8 mouse cellular contexts compared by ENCODE assay signal in genomic region chr10:3972237-3972636, GRCm38 (mm10). TPM values are rescaled to one million over a fixed set of nuclear protein-coding genes. Genes with fewer than 3 reads are reported as not detected.
DNase-seq lines count a peak whose midpoint lies in the region; ATAC-seq lines count a peak whose summit lies in the region.

No protein-coding gene starts in this region.

- H3K4me1 ChIP-seq in forebrain, embryonic 10.5 days: peaks cover 37% of the 10 kb centered on the region
- peaks cover 6% of the 10 kb centered on the region for H3K4me1 ChIP-seq in forebrain, embryonic 16.5 days (replicated peaks; ENCODE audit: control insufficient read depth, insufficient read depth, low read length)
- H3K4me1 ChIP-seq in lung, embryonic 15.5 days: peaks cover 25% of the 10 kb centered on the region
- H3K4me1 ChIP-seq in hindbrain, embryonic 16.5 days (ENCODE audit: control insufficient read depth, insufficient read depth, low read depth, low read length): peaks cover 3% of the 10 kb centered on the region; the same call in 1 of the 2 replicates
- H3K4me1 ChIP-seq in midbrain, embryonic 14.5 days (ENCODE audit: control insufficient read depth, insufficient read depth, low read length): peaks cover 2% of the 10 kb centered on the region; the same call in 1 of the 2 replicates

- no peaks in the 10 kb centered on the region for H3K9me3 ChIP-seq in forebrain, embryonic 10.5 days
- no peaks in the 10 kb centered on the region for H3K9me3 ChIP-seq in forebrain, embryonic 16.5 days (ENCODE audit: control insufficient read depth, low read length)
- no peaks in the 10 kb centered on the region for H3K9me3 ChIP-seq in lung, embryonic 15.5 days
- H3K9me3 ChIP-seq in hindbrain, embryonic 16.5 days (ENCODE audit: control insufficient read depth, low read length): no peaks in the 10 kb centered on the region
- no peaks in the 10 kb centered on the region for H3K9me3 ChIP-seq in midbrain, embryonic 14.5 days (ENCODE audit: control insufficient read depth, low read length)

- no peak for ATAC-seq in forebrain, embryonic 16.5 days
- no peak for ATAC-seq in lung, embryonic 15.5 days (ENCODE audit: borderline replicate concordance, extremely low read depth, low FRiP score, low TSS enrichment)
- ATAC-seq in hindbrain, embryonic 16.5 days: no peak
- no peak for ATAC-seq in midbrain, embryonic 14.5 days (ENCODE audit: low FRiP score, low TSS enrichment)

- H3K27me3 ChIP-seq in forebrain, embryonic 10.5 days (ENCODE audit: poor library complexity, severe bottlenecking): no peaks in the 10 kb centered on the region
- H3K27me3 ChIP-seq in forebrain, embryonic 16.5 days (replicated peaks; ENCODE audit: control insufficient read depth, insufficient read depth, low read length): no peaks in the 10 kb centered on the region
- no peaks in the 10 kb centered on the region for H3K27me3 ChIP-seq in lung, embryonic 15.5 days
- no peaks in the 10 kb centered on the region for H3K27me3 ChIP-seq in hindbrain, embryonic 16.5 days (replicated peaks; ENCODE audit: control insufficient read depth, insufficient read depth, low read length)
- no peaks in the 10 kb centered on the region for H3K27me3 ChIP-seq in midbrain, embryonic 14.5 days (ENCODE audit: control insufficient read depth, insufficient read depth, low read length)

- DNase-seq in forebrain, embryonic 10.5 days (ENCODE audit: extremely low spot score, low spot score): no peak
- no peak for DNase-seq in lung, postnatal 25 days (ENCODE audit: low spot score)
- DNase-seq in midbrain, embryonic 14.5 days: no peak
- no peak for DNase-seq in frontal cortex, postnatal 25 days (ENCODE audit: low spot score in 2 of 2)
- DNase-seq in urinary bladder, postnatal 14 days (ENCODE audit: low spot score): no peak

- no peak overlapping the region for H3K9ac ChIP-seq in forebrain, embryonic 16.5 days (replicated peaks; ENCODE audit: low read depth, low read length)
- no peak overlapping the region for H3K9ac ChIP-seq in lung, embryonic 15.5 days
- no peak overlapping the region for H3K9ac ChIP-seq in hindbrain, embryonic 16.5 days (ENCODE audit: low read depth, low read length)
- H3K9ac ChIP-seq in midbrain, embryonic 14.5 days (replicated peaks; ENCODE audit: low read length): no peak overlapping the region

- H3K4me2 ChIP-seq in forebrain, embryonic 16.5 days (ENCODE audit: low read length): no peak overlapping the region
- H3K4me2 ChIP-seq in lung, embryonic 15.5 days: peak overlapping the region; percentile 93; the same call in 1 of the 2 replicates
- peak overlapping the region; percentile 94 for H3K4me2 ChIP-seq in hindbrain, embryonic 16.5 days (ENCODE audit: low read length)
- peak overlapping the region; percentile 92 for H3K4me2 ChIP-seq in midbrain, embryonic 14.5 days (ENCODE audit: low read length)

- 95% methylated on average over 9 of the region's 9 CpGs for WGBS in forebrain, embryonic 10.5 days
- WGBS in forebrain, embryonic 16.5 days: 91% methylated on average over 9 of the region's 9 CpGs
- WGBS in lung, embryonic 15.5 days: 83% methylated on average over 9 of the region's 9 CpGs
- 89% methylated on average over 9 of the region's 9 CpGs for WGBS in hindbrain, embryonic 16.5 days
- 94% methylated on average over 9 of the region's 9 CpGs for WGBS in midbrain, embryonic 14.5 days

- peak overlapping the region; percentile 79 for H3K4me3 ChIP-seq in forebrain, embryonic 10.5 days
- no peak overlapping the region for H3K4me3 ChIP-seq in forebrain, embryonic 16.5 days (replicated peaks; ENCODE audit: low read length)
- peak overlapping the region; percentile 69; the same call in 1 of the 2 replicates for H3K4me3 ChIP-seq in lung, embryonic 15.5 days
- H3K4me3 ChIP-seq in hindbrain, embryonic 16.5 days (ENCODE audit: low read length): no peak overlapping the region
- H3K4me3 ChIP-seq in midbrain, embryonic 14.5 days (replicated peaks; ENCODE audit: low read depth, low read length): no peak overlapping the region

- H3K27ac ChIP-seq in forebrain, embryonic 10.5 days: no peak overlapping the region; the same call in 1 of the 2 replicates
- H3K27ac ChIP-seq in forebrain, embryonic 16.5 days (ENCODE audit: low read length): no peak overlapping the region
- no peak overlapping the region for H3K27ac ChIP-seq in lung, embryonic 15.5 days
- H3K27ac ChIP-seq in hindbrain, embryonic 16.5 days (ENCODE audit: low read depth, low read length): no peak overlapping the region; the same call in 1 of the 2 replicates
- H3K27ac ChIP-seq in midbrain, embryonic 14.5 days (replicated peaks; ENCODE audit: low read depth, low read length): no peak overlapping the region

- H3K36me3 ChIP-seq in forebrain, embryonic 10.5 days (replicated peaks): peaks cover 1% of the 10 kb centered on the region
- no peaks in the 10 kb centered on the region for H3K36me3 ChIP-seq in forebrain, embryonic 16.5 days (ENCODE audit: control insufficient read depth, insufficient read depth)
- H3K36me3 ChIP-seq in lung, embryonic 15.5 days: no peaks in the 10 kb centered on the region
- no peaks in the 10 kb centered on the region for H3K36me3 ChIP-seq in hindbrain, embryonic 16.5 days (ENCODE audit: control insufficient read depth, insufficient read depth, low read length)
- H3K36me3 ChIP-seq in midbrain, embryonic 14.5 days (ENCODE audit: control insufficient read depth, insufficient read depth, low read length): no peaks in the 10 kb centered on the region

RNA-seq across cellular contexts. Expression of gene Mthfd1l, which starts 0.7 kb away (rescaled TPM):
- polyA plus RNA-seq in forebrain, embryonic 10.5 days (2016; fragmentation: Nextera tagmentation; extraction: Ambion mirVana): 24.5 and 26.8 TPM in 2 replicates
- polyA plus RNA-seq in forebrain, embryonic 16.5 days (2015; fragmentation: Nextera tagmentation; extraction: Ambion mirVana): 3.9 and 4.6 TPM in 2 replicates
- polyA plus RNA-seq in lung, embryonic 15.5 days (2015; fragmentation: Nextera tagmentation; extraction: Ambion mirVana): 15.5 and 16.1 TPM in 2 replicates
- 7.2 and 7.9 TPM in 2 replicates for polyA plus RNA-seq in hindbrain, embryonic 16.5 days (2015; fragmentation: Nextera tagmentation; extraction: Ambion mirVana)
- polyA plus RNA-seq in midbrain, embryonic 14.5 days (2014; fragmentation: Nextera tagmentation; extraction: Ambion mirVana): 3.7 and 6.4 TPM in 2 replicates

Comparison
In these comparisons a context has a peak if more than half of its experiments do, and no peak if none do; other contexts are left out.
1. H3K4me3 ChIP-seq: peak in forebrain, embryonic 10.5 days (single experiment) and lung, embryonic 15.5 days (single experiment); none in forebrain, embryonic 16.5 days (single experiment), hindbrain, embryonic 16.5 days (single experiment) and midbrain, embryonic 14.5 days (single experiment).